Mouse (Mus musculus) lung, adult 2 months (tissue): ENCODE data around the gene Efna2. TPM values are rescaled to one million over a fixed set of nuclear protein-coding genes. Genes with fewer than 3 reads are reported as not detected.
A peak's percentile ranks its signal among the peaks of the same experiment; 100 is the strongest.

Experiments used
- DNase-seq: peaks from one replicate; pipeline ENCODE4 v3.0.0; 2022
- H3K4me1 ChIP-seq: fragments of 200-500 bp; 2 replicates; pipeline ENCODE4 v1.6.1; 2011; ENCODE audit warnings: low read length; ENCODE audit not compliant: control insufficient read depth, insufficient read depth
- H3K4me3 ChIP-seq: fragments of 200-500 bp; replicated peaks from 2 replicates; pipeline ENCODE3; 2011; ENCODE audit warnings: low read depth, mild to moderate bottlenecking, control low read depth, low read length; ENCODE audit errors: extremely low read depth
- CTCF ChIP-seq: fragments of 200-500 bp; IDR thresholded peaks from 2 replicates; pipeline ENCODE4 v1.5.1; 2011; ENCODE audit warnings: mild to moderate bottlenecking, low read length, control low read depth; ENCODE audit not compliant: insufficient read depth
- POLR2A ChIP-seq: fragments of 200-500 bp; IDR thresholded peaks from 2 replicates; pipeline ENCODE4 v1.6.1; 2011; ENCODE audit warnings: low read depth, mild to moderate bottlenecking, control low read depth, low read length, borderline replicate concordance; ENCODE audit errors: extremely low read depth
- WGBS: fragments of 180-500 bp; shearing (Covaris S2); methylation state at CpG from one replicate; pipeline ENCODE4 v1.1.7; 2018; 5-methylcytosine and 5-hydroxymethylcytosine counted together
- polyA plus RNA-seq: library from polyadenylated mRNA; depleted of rRNA; stranded (reverse); fragments of >200 nt; gene quantifications from 2 replicates; pipeline ENCODE4 v1.2.3, GENCODE M21; 2012

The Efna2 gene
- polyA plus RNA-seq, 1 experiment: 3.6 TPM

- TF ChIP-seq POLR2A (no peak), CTCF (no peak)
- H3K4me3 ChIP-seq: no peak overlapping the region
- H3K4me1 ChIP-seq: 0 out of 2 replicates have a peak, but pooled peaks cover 2% of the 10 kb centered on the region
- WGBS: 62% methylated on average over 27 of the region's 27 CpGs
- no peak for DNase-seq
These were observed 7.4 kb downstream of the Efna2 start for GRCm38 (mm10) chr10:80186649-80187048.

GRCm38 (mm10) chr10:80187739-80188138 lies 8.5 kb downstream of the Efna2 start:
- no peak for TF ChIP-seq CTCF
- Histone ChIP-seq H3K4me3 (no peak overlapping the region), H3K4me1 (0 out of 2 replicates have a peak, but pooled peaks cover 2% of the 10 kb centered on the region)
- DNase-seq: no peak
- 90% methylated on average over 10 of the region's 10 CpGs for WGBS

- H3K4me1 ChIP-seq: 0 out of 2 replicates have a peak, but pooled peaks cover 2% of the 10 kb centered on the region
- TF ChIP-seq CTCF (no peak), POLR2A (no peak)
- WGBS: 90% methylated on average over 15 of the region's 15 CpGs
- H3K4me3 ChIP-seq: no peak overlapping the region
- no peak for DNase-seq
These were observed 9.3 kb downstream of the Efna2 start for GRCm38 (mm10) chr10:80188453-80189024.

GRCm38 (mm10) chr10:80189999-80190398 lies 10.7 kb downstream of the Efna2 start:
- TF ChIP-seq CTCF (no peak), POLR2A (no peak)
- H3K4me3 ChIP-seq: no peak overlapping the region
- 0 out of 2 replicates have a peak, but pooled peaks cover 2% of the 10 kb centered on the region for H3K4me1 ChIP-seq

GRCm38 (mm10) chr10:80190491-80191051 lies 11.3 kb downstream of the Efna2 start:
- peak; percentile 31 for DNase-seq
- H3K4me1 ChIP-seq: 0 out of 2 replicates have a peak, but pooled peaks cover 2% of the 10 kb centered on the region
- peak overlapping the region; percentile 11 for H3K4me3 ChIP-seq
- no peak for TF ChIP-seq CTCF
- no peak for TF ChIP-seq POLR2A
- WGBS: 2% methylated on average over 48 of the region's 48 CpGs

More at GRCm38 (mm10) chr10:80189999-80190398, 10.7 kb downstream of the Efna2 start:
- 16% methylated on average over 21 of the region's 21 CpGs for WGBS
- DNase-seq: no peak

GRCm38 (mm10) chr10:80193976-80194375 lies 14.7 kb downstream of the Efna2 start:
- no peak overlapping the region for H3K4me3 ChIP-seq
- DNase-seq: no peak
- WGBS: 91% methylated on average over 6 of the region's 6 CpGs
- 0 out of 2 replicates have a peak, but pooled peaks cover 2% of the 10 kb centered on the region for H3K4me1 ChIP-seq
- TF ChIP-seq POLR2A (no peak), CTCF (no peak)

- 74% methylated on average over 8 of the region's 8 CpGs for WGBS
- H3K4me1 ChIP-seq: 0 out of 2 replicates have a peak, but pooled peaks cover 2% of the 10 kb centered on the region
- TF ChIP-seq CTCF: no peak
- TF ChIP-seq POLR2A: no peak
- H3K4me3 ChIP-seq: no peak overlapping the region
- DNase-seq: no peak
These were observed 15.2 kb downstream of the Efna2 start for GRCm38 (mm10) chr10:80194441-80194840.

GRCm38 (mm10) chr10:80196167-80196566 lies 16.9 kb downstream of the Efna2 start:
- no peak for DNase-seq
- 76% methylated on average over 1 of the region's 1 CpGs for WGBS
- TF ChIP-seq POLR2A: no peak
- TF ChIP-seq CTCF: no peak
- no peaks in the 10 kb centered on the region for H3K4me1 ChIP-seq
- H3K4me3 ChIP-seq: no peak overlapping the region

GRCm38 (mm10) chr10:80196778-80197581 lies 17.7 kb downstream of the Efna2 start:
- TF ChIP-seq CTCF (no peak), POLR2A (no peak)
- no peak for DNase-seq
- WGBS: 75% methylated on average over 33 of the region's 33 CpGs
- Histone ChIP-seq H3K4me1 (no peaks in the 10 kb centered on the region), H3K4me3 (no peak overlapping the region)

GRCm38 (mm10) chr10:80199440-80200008 lies 20.2 kb downstream of the Efna2 start:
- no peak overlapping the region for H3K4me3 ChIP-seq
- WGBS: 57% methylated on average over 3 of the region's 3 CpGs
- no peaks in the 10 kb centered on the region for H3K4me1 ChIP-seq
- no peak for TF ChIP-seq POLR2A
- peak; percentile 93 for TF ChIP-seq CTCF
- DNase-seq: peak; percentile 66
